Mouse (Mus musculus): Measurements from ENCODE around the gene Gatad2b. TPM values are rescaled to one million over a fixed set of nuclear protein-coding genes. Genes with fewer than 3 reads are reported as not detected.

Gatad2b gene
- polyA plus RNA-seq, 1 experiment from 2014 or later = 17.1 TPM

- peaks cover 39% of the 10 kb centered on the region for H3K4me1 ChIP-seq
- peak overlapping the region; percentile 86; the same call in 1 of the 2 replicates for H3K9ac ChIP-seq
- 70% methylated on average over 4 of the region's 4 CpGs for WGBS
- no peak overlapping the region for H3K4me3 ChIP-seq
- H3K4me2 ChIP-seq (replicated peaks) = 0 out of 2 replicates have a peak overlapping the region, but pooled peaks have one; percentile 94
- H3K27me3 ChIP-seq = no peaks in the 10 kb centered on the region
- no peaks in the 10 kb centered on the region for H3K9me3 ChIP-seq (replicated peaks)
- peak overlapping the region; percentile 95; the same call in 1 of the 2 replicates for H3K27ac ChIP-seq
- peaks cover 63% of the 10 kb centered on the region for H3K36me3 ChIP-seq
- ATAC-seq (ENCODE audit: low FRiP score) = no peak
Observed at GRCm38 (mm10) chr3:90391004-90391403, 98.0 kb downstream of the Gatad2b start.

DNA sequence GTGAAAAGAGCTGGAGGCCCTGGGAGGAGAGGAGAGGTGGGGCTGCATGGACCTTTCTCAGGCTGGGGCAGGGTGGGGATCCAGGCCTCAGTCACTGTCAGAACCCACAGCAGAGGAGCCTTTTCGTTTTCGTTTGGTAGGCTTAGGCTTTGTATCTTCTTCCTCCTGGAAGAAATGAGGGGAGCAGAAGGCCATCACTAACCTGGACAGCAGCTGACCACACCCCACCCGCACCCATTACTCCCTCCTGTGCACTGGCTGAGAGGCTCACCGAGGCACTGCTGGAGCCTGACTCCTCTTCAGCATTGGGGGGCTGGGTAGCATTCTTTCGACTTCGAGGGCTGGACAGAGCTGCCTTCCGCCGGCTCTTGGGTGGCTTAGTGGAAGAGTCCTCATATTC lies 99.0 kb downstream of the Gatad2b start:
- Histone ChIP-seq H3K9ac (no peak overlapping the region), H3K36me3 (peaks cover 63% of the 10 kb centered on the region), H3K27ac (no peak overlapping the region), H3K4me1 (peaks cover 36% of the 10 kb centered on the region), H3K9me3 (replicated peaks) (no peaks in the 10 kb centered on the region), H3K4me3 (no peak overlapping the region), H3K27me3 (no peaks in the 10 kb centered on the region), H3K4me2 (replicated peaks) (no peak overlapping the region)
- 87% methylated on average over 8 of the region's 8 CpGs for WGBS
- no peak for ATAC-seq (ENCODE audit: low FRiP score)

GRCm38 (mm10) chr3:90392661-90393060 lies 99.7 kb downstream of the Gatad2b start:
- H3K4me1 ChIP-seq = peaks cover 29% of the 10 kb centered on the region
- no peaks in the 10 kb centered on the region for H3K27me3 ChIP-seq
- H3K4me2 ChIP-seq (replicated peaks) = no peak overlapping the region
- ATAC-seq (ENCODE audit: low FRiP score) = no peak
- H3K36me3 ChIP-seq = peaks cover 66% of the 10 kb centered on the region
- no peaks in the 10 kb centered on the region for H3K9me3 ChIP-seq (replicated peaks)
- WGBS = 87% methylated on average over 3 of the region's 3 CpGs
- no peak overlapping the region for H3K27ac ChIP-seq
- H3K4me3 ChIP-seq = no peak overlapping the region
- no peak overlapping the region for H3K9ac ChIP-seq

- WGBS = 88% methylated on average over 2 of the region's 3 CpGs
- H3K27me3 ChIP-seq = no peaks in the 10 kb centered on the region
- H3K9ac ChIP-seq = no peak overlapping the region
- H3K27ac ChIP-seq = no peak overlapping the region
- no peaks in the 10 kb centered on the region for H3K9me3 ChIP-seq (replicated peaks)
- H3K4me3 ChIP-seq = no peak overlapping the region
- peaks cover 91% of the 10 kb centered on the region for H3K36me3 ChIP-seq
- ATAC-seq (ENCODE audit: low FRiP score) = no peak
- H3K4me1 ChIP-seq = peaks cover 5% of the 10 kb centered on the region
- no peak overlapping the region for H3K4me2 ChIP-seq (replicated peaks)
Observed at GRCm38 (mm10) chr3:90395629-90396028, 102.7 kb downstream of the Gatad2b start.

GRCm38 (mm10) chr3:90400993-90401392 lies 108.0 kb downstream of the Gatad2b start:
- 79% methylated on average over 4 of the region's 4 CpGs for WGBS
- H3K4me2 ChIP-seq (replicated peaks) = no peak overlapping the region
- no peaks in the 10 kb centered on the region for H3K27me3 ChIP-seq
- no peak overlapping the region for H3K4me3 ChIP-seq
- H3K36me3 ChIP-seq = peaks cover 93% of the 10 kb centered on the region
- H3K9ac ChIP-seq = no peak overlapping the region
- no peak for ATAC-seq (ENCODE audit: low FRiP score)
- H3K9me3 ChIP-seq (replicated peaks) = no peaks in the 10 kb centered on the region
- H3K27ac ChIP-seq = no peak overlapping the region
- H3K4me1 ChIP-seq = no peaks in the 10 kb centered on the region

GRCm38 (mm10) chr3:90404121-90404520 lies 111.1 kb downstream of the Gatad2b start:
- ATAC-seq (ENCODE audit: low FRiP score) = no peak
- WGBS = 84% methylated on average over 3 of the region's 3 CpGs
- Histone ChIP-seq H3K27me3 (no peaks in the 10 kb centered on the region), H3K36me3 (peaks cover 98% of the 10 kb centered on the region), H3K27ac (no peak overlapping the region), H3K4me1 (no peaks in the 10 kb centered on the region), H3K9me3 (replicated peaks) (no peaks in the 10 kb centered on the region), H3K9ac (no peak overlapping the region), H3K4me3 (no peak overlapping the region), H3K4me2 (replicated peaks) (no peak overlapping the region)

DNA sequence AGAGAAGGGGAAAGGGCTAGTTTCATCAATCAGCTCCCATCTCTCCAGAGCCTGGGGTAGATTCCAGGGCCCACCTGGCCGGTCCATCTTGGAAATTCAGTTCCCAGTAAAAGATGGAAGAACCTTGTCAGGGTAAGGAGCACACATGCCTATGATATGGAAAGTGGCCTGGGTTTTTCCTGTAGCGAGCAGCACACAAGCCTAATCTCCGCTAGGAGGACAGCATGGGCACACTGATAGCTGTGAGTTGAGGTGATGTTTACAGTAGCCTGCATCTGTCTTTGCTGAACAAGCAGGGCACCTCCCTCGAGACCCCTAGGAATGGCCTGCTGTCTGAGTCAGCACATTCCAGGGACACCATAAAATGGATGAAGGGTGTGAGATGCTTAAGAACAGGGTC lies 111.6 kb downstream of the Gatad2b start:
- H3K4me3 ChIP-seq = no peak overlapping the region
- H3K4me1 ChIP-seq = no peaks in the 10 kb centered on the region
- H3K9me3 ChIP-seq (replicated peaks) = no peaks in the 10 kb centered on the region
- no peaks in the 10 kb centered on the region for H3K27me3 ChIP-seq
- ATAC-seq (ENCODE audit: low FRiP score) = no peak
- 82% methylated on average over 4 of the region's 4 CpGs for WGBS
- no peak overlapping the region for H3K4me2 ChIP-seq (replicated peaks)
- H3K27ac ChIP-seq = no peak overlapping the region
- H3K36me3 ChIP-seq = peaks cover 98% of the 10 kb centered on the region
- no peak overlapping the region for H3K9ac ChIP-seq

DNA sequence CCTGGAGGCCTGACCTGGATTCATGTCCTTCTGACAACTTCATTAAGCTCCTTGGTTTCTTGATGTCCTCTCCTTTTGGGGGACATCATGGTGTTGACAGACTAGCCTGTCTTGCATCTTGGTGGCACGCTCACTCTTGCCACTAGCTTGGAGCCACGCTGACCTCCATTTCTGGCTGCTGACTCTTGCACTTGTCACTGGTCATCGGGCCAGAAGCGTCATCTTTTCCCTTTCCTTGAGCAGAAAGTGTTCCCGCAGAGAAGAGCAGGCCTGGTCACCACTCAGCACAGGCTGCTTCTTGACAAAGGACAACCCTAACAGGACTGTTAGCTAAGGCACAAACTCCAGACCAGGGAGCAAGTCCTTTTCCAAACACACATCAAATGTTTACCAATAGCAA lies 113.4 kb downstream of the Gatad2b start:
- Histone ChIP-seq H3K4me2 (replicated peaks) (no peak overlapping the region), H3K4me1 (no peaks in the 10 kb centered on the region), H3K9ac (no peak overlapping the region), H3K27me3 (no peaks in the 10 kb centered on the region), H3K36me3 (peaks cover 97% of the 10 kb centered on the region), H3K4me3 (no peak overlapping the region), H3K9me3 (replicated peaks) (no peaks in the 10 kb centered on the region), H3K27ac (no peak overlapping the region)
- 97% methylated on average over 5 of the region's 5 CpGs for WGBS
- ATAC-seq (ENCODE audit: low FRiP score) = no peak

GRCm38 (mm10) chr3:90408721-90409120 lies 115.7 kb downstream of the Gatad2b start:
- H3K4me1 ChIP-seq = peaks cover 2% of the 10 kb centered on the region; the same call in 1 of the 2 replicates
- no peaks in the 10 kb centered on the region for H3K9me3 ChIP-seq (replicated peaks)
- WGBS = 96% methylated on average over 3 of the region's 3 CpGs
- ATAC-seq (ENCODE audit: low FRiP score) = no peak
- no peak overlapping the region for H3K4me3 ChIP-seq
- H3K9ac ChIP-seq = no peak overlapping the region
- no peaks in the 10 kb centered on the region for H3K27me3 ChIP-seq
- peaks cover 85% of the 10 kb centered on the region for H3K36me3 ChIP-seq
- no peak overlapping the region for H3K27ac ChIP-seq
- H3K4me2 ChIP-seq (replicated peaks) = no peak overlapping the region

DNA sequence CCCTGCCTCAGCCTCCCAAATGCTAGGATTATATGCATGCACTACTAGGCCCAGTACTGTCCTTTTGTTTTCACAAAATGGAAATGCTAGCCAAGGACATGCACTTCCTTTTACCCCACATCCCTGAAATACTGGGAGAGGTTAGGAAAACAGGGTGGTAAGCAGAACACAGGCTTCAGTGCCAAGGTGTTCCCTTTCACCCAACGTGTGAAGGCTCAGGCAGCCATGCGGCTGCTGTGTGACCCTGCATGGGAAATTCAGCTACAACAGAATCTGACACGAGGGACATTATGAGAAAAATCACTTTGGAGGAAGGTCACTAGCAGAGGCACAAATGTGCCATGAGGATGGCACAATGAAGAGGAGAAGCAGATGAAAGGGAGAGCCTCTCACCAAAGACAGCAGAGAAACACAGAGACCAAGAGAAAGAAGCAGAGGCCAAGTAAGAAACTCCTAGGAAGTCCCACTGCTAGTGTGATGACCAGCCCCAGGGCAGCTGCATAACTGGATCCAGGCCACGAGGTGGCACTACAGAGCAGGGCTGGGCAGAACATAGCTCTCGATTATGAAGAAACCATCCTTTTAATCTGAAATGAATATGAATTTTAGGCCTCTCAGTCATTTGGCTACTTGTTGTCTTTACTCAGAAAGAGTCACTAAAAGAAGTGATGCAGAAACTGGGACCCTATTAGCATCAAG lies 119.5 kb downstream of the Gatad2b start:
- no peaks in the 10 kb centered on the region for H3K27me3 ChIP-seq
- H3K4me1 ChIP-seq = peaks cover 2% of the 10 kb centered on the region; the same call in 1 of the 2 replicates
- no peak overlapping the region for H3K4me3 ChIP-seq
- H3K9me3 ChIP-seq (replicated peaks) = no peaks in the 10 kb centered on the region
- WGBS = 53% methylated on average over 5 of the region's 5 CpGs
- H3K27ac ChIP-seq = no peak overlapping the region
- H3K4me2 ChIP-seq (replicated peaks) = no peak overlapping the region
- no peak overlapping the region for H3K9ac ChIP-seq
- peaks cover 86% of the 10 kb centered on the region for H3K36me3 ChIP-seq
- no peak for ATAC-seq (ENCODE audit: low FRiP score)

DNA sequence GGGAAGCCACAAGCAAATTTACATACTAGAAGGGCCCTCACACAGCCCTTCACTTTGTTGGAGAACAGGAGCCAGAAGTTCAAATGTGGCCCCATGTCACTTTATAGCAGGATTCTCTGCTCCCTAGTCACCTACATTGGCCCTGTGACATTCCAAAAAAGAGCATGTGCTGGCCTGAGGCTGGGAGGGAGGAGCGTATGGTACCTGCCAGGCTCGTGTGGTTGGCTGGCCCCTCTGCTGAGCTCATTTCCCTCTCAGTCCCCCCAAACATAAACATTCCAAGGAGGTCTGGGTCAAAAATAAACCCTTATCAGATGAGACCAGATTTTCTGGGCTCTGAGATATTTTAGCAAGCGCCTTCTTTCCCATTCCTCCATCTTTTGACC lies 120.0 kb downstream of the Gatad2b start:
- H3K27me3 ChIP-seq = no peaks in the 10 kb centered on the region
- ATAC-seq (ENCODE audit: low FRiP score) = no peak
- H3K4me3 ChIP-seq = no peak overlapping the region
- no peak overlapping the region for H3K27ac ChIP-seq
- WGBS = 76% methylated on average over 3 of the region's 3 CpGs
- no peak overlapping the region for H3K9ac ChIP-seq
- H3K36me3 ChIP-seq = peaks cover 87% of the 10 kb centered on the region
- no peaks in the 10 kb centered on the region for H3K9me3 ChIP-seq (replicated peaks)
- H3K4me2 ChIP-seq (replicated peaks) = no peak overlapping the region
- peaks cover 2% of the 10 kb centered on the region; the same call in 1 of the 2 replicates for H3K4me1 ChIP-seq

All from hindbrain, embryonic 12.5 days (tissue).